11 mouse cellular contexts compared by ENCODE assay signal in genomic region chr1:130167260-130167659, GRCm38 (mm10).
DNase-seq lines count a peak whose midpoint lies in the region; ATAC-seq and TF ChIP-seq lines count a peak whose summit lies in the region.
"Had no signal": no experiment of that assay in that cellular context is flagged by ENCODE, and none has a peak within 500 bp of the region (broad histone marks: within the 10 kb centered on the region; RNA-seq: fewer than 3 reads in every experiment).

No protein-coding gene starts in this region.

- H3K9ac ChIP-seq in heart, postnatal 0 days (replicated peaks; ENCODE audit: low read depth, low read length) = no peak overlapping the region
- H3K9ac ChIP-seq in heart, embryonic 11.5 days (ENCODE audit: low read depth, low read length) = no peak overlapping the region
- no peak overlapping the region for H3K9ac ChIP-seq in lung, embryonic 14.5 days
- H3K9ac ChIP-seq: neural tube, embryonic 13.5 days had no signal

- no peaks in the 10 kb centered on the region for H3K4me1 ChIP-seq in heart, postnatal 0 days (ENCODE audit: control insufficient read depth, insufficient read depth)
- H3K4me1 ChIP-seq in heart, embryonic 11.5 days (ENCODE audit: control insufficient read depth, insufficient read depth, low read length) = no peaks in the 10 kb centered on the region
- H3K4me1 ChIP-seq in lung, embryonic 14.5 days (ENCODE audit: insufficient read depth) = no peaks in the 10 kb centered on the region
- H3K4me1 ChIP-seq: neural tube, embryonic 13.5 days had no signal

- no peaks in the 10 kb centered on the region for H3K27me3 ChIP-seq in heart, postnatal 0 days (ENCODE audit: control insufficient read depth, insufficient read depth, low read length)
- no peaks in the 10 kb centered on the region for H3K27me3 ChIP-seq in heart, embryonic 11.5 days (ENCODE audit: control insufficient read depth, insufficient read depth, low read length)
- no peaks in the 10 kb centered on the region for H3K27me3 ChIP-seq in lung, embryonic 14.5 days (ENCODE audit: insufficient read depth, low read length)
- no peaks in the 10 kb centered on the region for H3K27me3 ChIP-seq in splenic B cell, adult 2 months (ENCODE audit: control insufficient read depth, insufficient read depth, low read length, poor library complexity, severe bottlenecking)
- H3K27me3 ChIP-seq: neural tube, embryonic 13.5 days had no signal

- no peak for ATAC-seq in heart, postnatal 0 days (ENCODE audit: insufficient read depth, low read depth)
- ATAC-seq in heart, embryonic 11.5 days (replicated peaks; ENCODE audit: insufficient number of reproducible peaks, low FRiP score, low TSS enrichment) = no peak
- no peak for ATAC-seq in lung, embryonic 14.5 days (ENCODE audit: insufficient read depth)

- H3K36me3 ChIP-seq in heart, postnatal 0 days (replicated peaks; ENCODE audit: control insufficient read depth, insufficient read depth, low read length) = no peaks in the 10 kb centered on the region
- H3K36me3 ChIP-seq in heart, embryonic 11.5 days (ENCODE audit: control insufficient read depth, insufficient read depth, low read length) = no peaks in the 10 kb centered on the region
- no peaks in the 10 kb centered on the region for H3K36me3 ChIP-seq in lung, embryonic 14.5 days (ENCODE audit: insufficient read depth)
- no peaks in the 10 kb centered on the region for H3K36me3 ChIP-seq in splenic B cell, adult 2 months (ENCODE audit: control insufficient read depth, insufficient read depth, low read length, poor library complexity, severe bottlenecking)
- H3K36me3 ChIP-seq: neural tube, embryonic 13.5 days had no signal

- no peak for TF ChIP-seq EP300 in heart, postnatal 0 days (IDR thresholded peaks at IDR 0.05; ENCODE audit: low read depth)

- H3K27ac ChIP-seq in heart, postnatal 0 days (ENCODE audit: low read depth) = no peak overlapping the region
- H3K27ac ChIP-seq in heart, embryonic 11.5 days (ENCODE audit: low read depth, low read length) = no peak overlapping the region
- H3K27ac ChIP-seq in lung, embryonic 14.5 days (ENCODE audit: low read depth) = no peak overlapping the region
- H3K27ac ChIP-seq: macrophage; neural tube, embryonic 13.5 days had no signal

- TF ChIP-seq CTCF in heart, postnatal 0 days (IDR thresholded peaks at IDR 0.05; ENCODE audit: low read depth) = peak; percentile 57
- peak; percentile 56 for TF ChIP-seq CTCF in lung, embryonic 14.5 days (IDR thresholded peaks at IDR 0.05; ENCODE audit: low read depth)

- 64% methylated on average over 2 of the region's 2 CpGs for WGBS in heart, postnatal 0 days
- WGBS in heart, embryonic 11.5 days (ENCODE audit: insufficient replicate concordance) = 56% methylated on average over 2 of the region's 2 CpGs
- 61% methylated on average over 2 of the region's 2 CpGs for WGBS in lung, embryonic 14.5 days

- peak; percentile 36 for DNase-seq in heart, postnatal 0 days (ENCODE audit: low spot score)
- peak; percentile 55 for DNase-seq in lung, embryonic 14.5 days
- DNase-seq in lung, postnatal 14 days = no peak
- peak; percentile 10 for DNase-seq in c-Kit-positive CD71-negative TER-119-negative erythroid progenitor cells, embryonic 14.5 days (ENCODE audit: low read depth)
- peak; percentile 6 for DNase-seq in splenic B cell, adult 2 months (ENCODE audit: low read depth, low spot score)
- no peak for DNase-seq in gastrocnemius, postnatal 36 days
- no peak for DNase-seq in gastrocnemius, postnatal 14 days
- DNase-seq: thymus, postnatal 25 days had no signal

- intact Hi-C loops in gastrocnemius, postnatal 36 days (cut with DNase I) = no loop called here
- intact Hi-C loops in gastrocnemius, postnatal 14 days (cut with DNase I; ENCODE audit: low total_unique reads) = no loop called here

- H3K4me3 ChIP-seq in heart, postnatal 0 days (ENCODE audit: low read depth, low read length) = no peak overlapping the region
- H3K4me3 ChIP-seq in heart, embryonic 11.5 days (ENCODE audit: low read depth, low read length) = no peak overlapping the region
- H3K4me3 ChIP-seq in lung, embryonic 14.5 days (ENCODE audit: low read depth, low read length) = no peak overlapping the region
- H3K4me3 ChIP-seq: neural tube, embryonic 13.5 days had no signal

- H3K9me3 ChIP-seq in heart, postnatal 0 days (replicated peaks; ENCODE audit: control insufficient read depth, low read length) = no peaks in the 10 kb centered on the region
- H3K9me3 ChIP-seq in heart, embryonic 11.5 days (replicated peaks; ENCODE audit: control insufficient read depth, low read length) = no peaks in the 10 kb centered on the region
- no peaks in the 10 kb centered on the region for H3K9me3 ChIP-seq in lung, embryonic 14.5 days (ENCODE audit: low read depth, low read length)
- H3K9me3 ChIP-seq: neural tube, embryonic 13.5 days had no signal

- H3K4me2 ChIP-seq in heart, postnatal 0 days (ENCODE audit: low read depth, low read length) = no peak overlapping the region
- H3K4me2 ChIP-seq in heart, embryonic 11.5 days = no peak overlapping the region
- H3K4me2 ChIP-seq in lung, embryonic 14.5 days = no peak overlapping the region
- H3K4me2 ChIP-seq: neural tube, embryonic 13.5 days had no signal

Comparison
In these comparisons a context has a peak if more than half of its experiments do, and no peak if none do; other contexts are left out.
1. DNase-seq: peak in heart, postnatal 0 days (single experiment), lung, embryonic 14.5 days (single experiment), c-Kit-positive CD71-negative TER-119-negative erythroid progenitor cells, embryonic 14.5 days (single experiment) and splenic B cell, adult 2 months (single experiment); none in lung, postnatal 14 days (single experiment), gastrocnemius, postnatal 36 days (0 of 2) and gastrocnemius, postnatal 14 days (single experiment).